Mouse (Mus musculus) forelimb bud, embryonic 11.5 days (tissue): Measurements from ENCODE around the gene 4930449I24Rik.
"Not testable (repeated sequence)": the region's sequence is repeated elsewhere in the genome, so short reads cannot be mapped to it uniquely, and the experiment has no call there.

Source experiments
- DNase-seq: peaks from one replicate; pipeline ENCODE4 v3.0.0-alpha.2; 2012; ENCODE audit warnings: low read depth, low spot score

Gene 4930449I24Rik

DNA sequence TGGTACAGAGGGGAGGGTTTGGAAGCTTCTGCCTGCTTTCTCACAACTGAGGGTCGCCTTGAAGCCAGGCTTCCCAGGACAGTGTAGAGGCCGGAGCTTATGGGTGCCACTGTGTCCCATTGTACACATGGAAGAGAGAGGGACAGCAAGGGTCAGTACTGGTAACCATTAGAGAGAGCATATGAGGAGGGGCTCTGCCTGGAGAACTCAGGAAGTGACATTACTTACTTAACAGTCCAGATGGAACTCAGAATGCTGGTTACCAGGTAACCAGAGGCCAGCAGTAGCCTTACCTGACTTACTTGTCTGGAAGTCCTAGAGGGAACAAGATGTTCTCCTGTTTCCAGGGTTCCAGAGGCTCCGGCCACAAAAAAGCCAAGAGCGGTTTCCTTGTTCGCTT, at the start of gene 4930449I24Rik:
TSS of gene 4930449I24Rik (plus strand) at position 301 of the 400 bp plus-strand sequence.
- not testable (repeated sequence) for DNase-seq

DNA sequence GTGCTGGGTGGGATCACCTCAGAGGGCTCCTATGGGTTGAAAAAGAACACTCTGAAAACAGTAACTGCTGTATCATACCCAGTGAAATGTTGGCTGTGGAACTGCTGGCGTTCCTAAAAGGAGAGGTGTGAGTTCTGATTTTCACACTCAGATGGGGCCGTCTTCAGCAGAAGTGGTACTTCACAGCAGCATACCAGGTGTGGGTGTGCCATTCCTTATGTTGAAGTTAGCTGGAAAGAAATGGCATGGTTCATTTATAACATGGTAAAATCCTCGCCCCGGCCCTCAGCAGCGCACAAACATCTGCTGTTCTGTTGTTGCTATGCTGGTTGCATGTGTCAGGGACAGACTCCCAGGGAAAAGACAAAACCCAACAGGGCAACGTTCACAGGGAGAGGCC, 48.6 kb upstream of the 4930449I24Rik start:
- no peak for DNase-seq

DNA sequence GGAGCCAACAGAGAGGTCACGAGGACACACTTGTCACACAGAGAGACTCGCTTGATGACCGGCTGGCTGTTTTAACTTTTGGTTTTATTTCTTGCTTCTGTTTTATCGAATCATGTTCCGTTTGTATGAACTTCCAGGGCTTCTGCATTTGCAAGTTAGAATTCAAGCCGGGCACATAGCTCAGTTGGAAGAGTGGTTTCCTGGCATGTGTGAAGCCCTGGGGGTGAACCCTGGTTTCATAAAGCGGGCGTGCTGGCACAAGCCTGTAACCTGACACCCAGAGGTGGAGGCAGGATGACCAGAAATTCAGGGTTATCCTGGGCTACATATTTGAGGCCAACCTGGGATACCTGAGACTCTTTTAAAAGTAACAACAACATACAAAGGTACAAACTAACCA, 40.6 kb upstream of the 4930449I24Rik start:
- no peak for DNase-seq

DNA sequence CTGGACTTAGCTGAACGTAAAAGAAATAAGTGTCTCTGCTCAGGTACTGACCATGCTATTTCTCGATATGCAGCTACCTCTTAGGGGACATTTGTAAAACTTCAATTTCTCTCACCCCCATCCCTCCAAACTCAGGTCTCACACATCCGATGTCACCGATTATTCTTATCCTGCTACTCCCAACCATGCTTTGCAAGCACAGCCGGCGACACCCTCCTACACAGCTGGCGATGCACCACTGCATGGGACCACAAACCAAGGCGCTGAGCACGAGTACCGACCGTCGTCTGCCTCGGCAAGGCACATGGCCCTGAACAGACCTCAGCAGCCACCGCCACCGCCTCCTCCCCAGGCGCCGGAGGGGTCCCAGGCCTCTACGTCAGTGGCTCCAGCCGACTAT, 35.5 kb upstream of the 4930449I24Rik start:
- DNase-seq = no peak

DNA sequence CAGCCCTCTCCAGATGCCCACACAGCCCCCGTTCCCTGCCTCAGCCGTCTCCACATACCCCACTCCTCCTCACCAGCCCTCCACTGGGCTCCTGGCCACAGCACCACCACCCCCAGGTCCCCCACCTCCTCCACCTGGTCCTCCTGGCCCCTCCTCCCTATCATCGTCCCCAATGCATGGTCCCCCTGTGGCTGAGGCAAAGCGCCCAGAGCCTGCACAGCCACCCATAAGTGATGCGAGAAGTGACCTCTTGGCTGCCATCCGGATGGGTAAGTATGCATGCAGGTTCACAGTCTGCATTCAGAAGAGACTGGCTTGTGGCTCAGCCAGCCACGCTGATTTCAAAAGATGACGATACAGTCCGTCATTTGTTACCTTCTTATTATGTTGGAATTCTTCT, 33.9 kb upstream of the 4930449I24Rik start:
- DNase-seq = no peak

DNA sequence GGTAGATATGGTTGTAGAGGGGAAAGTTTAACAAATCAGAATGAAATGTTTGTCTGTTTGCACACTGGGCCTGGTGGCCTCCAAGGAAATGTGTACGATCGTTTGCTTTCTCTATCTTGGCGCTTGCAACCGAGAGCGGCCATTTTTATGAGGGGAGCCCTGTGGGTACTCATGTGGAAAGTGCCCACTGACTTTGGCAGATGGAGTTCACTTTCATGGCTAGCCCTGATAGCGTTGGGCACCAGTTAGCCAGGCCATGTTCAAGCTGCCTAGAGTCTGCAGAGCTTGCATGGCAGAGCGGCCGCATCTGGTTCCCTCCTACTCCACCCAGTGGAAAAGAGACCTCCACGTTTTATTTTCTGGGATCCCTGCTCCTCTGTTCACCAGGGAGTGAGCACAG, 31.4 kb upstream of the 4930449I24Rik start:
- no peak for DNase-seq

DNA sequence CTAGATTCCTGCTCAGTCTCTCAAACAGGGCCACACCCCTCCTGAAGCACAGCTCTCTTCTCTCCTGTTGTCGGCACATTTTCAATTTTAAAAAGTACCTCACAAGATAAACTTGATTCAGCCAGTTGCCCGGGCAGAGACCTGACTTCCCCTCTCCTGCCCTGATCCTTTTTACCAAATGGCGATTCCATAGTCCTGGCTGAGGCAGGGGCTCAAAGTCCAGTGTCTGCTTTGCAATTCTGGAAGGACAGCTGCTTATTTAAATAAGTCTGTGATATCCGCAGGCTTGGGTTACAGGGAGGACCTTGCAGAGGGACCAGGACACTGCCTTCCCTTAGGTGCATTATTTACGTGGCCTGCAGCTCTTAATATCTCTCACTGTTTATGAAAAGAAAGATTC, 30.9 kb upstream of the 4930449I24Rik start:
- DNase-seq = no peak

DNA sequence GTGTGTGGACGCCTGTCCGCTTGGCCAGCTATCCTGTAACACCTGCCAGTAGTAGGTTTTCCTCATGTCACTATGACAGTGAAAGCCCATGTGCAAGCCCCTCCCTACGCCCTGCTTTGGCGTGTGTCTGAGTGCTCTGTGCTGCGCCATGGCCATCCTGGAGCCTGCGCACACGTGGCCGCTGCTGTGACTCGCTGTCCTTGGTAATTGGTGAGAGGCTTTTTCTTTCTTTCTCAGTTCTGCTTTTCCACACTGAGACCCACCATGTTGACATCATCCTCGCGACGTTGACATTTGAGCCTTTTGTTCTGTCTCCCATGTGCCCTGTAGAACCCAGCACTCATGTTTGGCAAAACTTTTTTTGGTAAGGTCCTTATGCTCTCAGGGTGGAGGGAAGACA, 30.4 kb upstream of the 4930449I24Rik start:
- DNase-seq = no peak

DNA sequence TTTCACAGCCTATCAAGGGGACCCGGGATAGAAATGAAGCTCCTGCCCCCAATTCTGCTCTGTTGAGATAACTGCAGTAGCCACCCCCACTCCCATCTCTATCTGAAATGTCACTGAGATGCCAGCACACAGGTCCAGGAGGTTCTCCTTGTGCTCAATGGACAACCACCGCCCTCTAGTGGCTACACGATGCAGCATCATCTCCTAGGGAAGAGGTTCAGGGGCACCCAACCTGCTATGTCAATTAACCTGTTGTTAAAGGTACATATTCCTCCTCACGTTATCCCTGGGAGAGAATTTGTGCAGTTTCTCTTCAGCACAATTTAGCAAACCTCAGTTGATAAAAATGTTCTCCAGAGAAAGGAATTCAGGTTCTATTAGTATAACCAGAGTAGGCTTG, 22.6 kb upstream of the 4930449I24Rik start:
- DNase-seq = not testable (repeated sequence)

DNA sequence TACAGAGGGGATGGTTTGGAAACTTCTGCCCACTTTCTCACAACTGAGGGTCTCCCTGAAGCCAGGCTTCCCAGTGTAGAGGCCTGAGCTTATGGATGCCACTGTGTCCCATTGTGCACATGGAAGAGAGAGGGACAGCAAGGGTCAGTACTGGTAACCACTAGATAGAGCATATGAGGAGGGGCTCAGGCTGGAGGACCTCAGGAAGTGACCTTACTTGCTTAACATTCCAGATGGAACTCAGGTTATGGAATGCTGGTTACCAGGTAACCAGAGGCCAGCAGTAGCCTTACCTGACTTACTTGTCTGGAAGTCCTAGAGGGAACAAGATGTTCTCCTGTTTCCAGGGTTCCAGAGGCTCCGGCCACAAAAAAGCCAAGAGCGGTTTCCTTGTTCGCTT, 20.5 kb upstream of the 4930449I24Rik start, which contains the start of gene Gm6408:
TSS of gene Gm6408 (plus strand) at position 301 of the 400 bp plus-strand sequence.
- not testable (repeated sequence) for DNase-seq

DNA sequence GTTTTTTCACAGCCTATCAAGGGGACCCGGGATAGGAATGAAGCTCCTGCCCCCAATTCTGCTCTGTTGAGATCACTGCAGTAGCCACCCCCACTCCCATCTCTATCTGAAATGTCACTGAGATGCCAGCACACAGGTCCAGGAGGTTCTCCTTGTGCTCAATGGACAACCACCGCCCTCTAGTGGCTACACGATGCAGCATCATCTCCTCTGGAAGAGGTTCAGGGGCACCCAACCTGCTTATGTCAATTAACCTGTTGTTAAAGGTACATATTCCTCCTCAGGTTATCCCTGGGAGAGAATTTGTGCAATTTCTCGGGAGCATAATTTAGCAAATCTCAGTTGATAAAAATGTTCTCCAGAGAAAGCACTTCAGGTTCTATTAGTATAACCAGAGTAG, 13.2 kb upstream of the 4930449I24Rik start:
- DNase-seq = not testable (repeated sequence)

DNA sequence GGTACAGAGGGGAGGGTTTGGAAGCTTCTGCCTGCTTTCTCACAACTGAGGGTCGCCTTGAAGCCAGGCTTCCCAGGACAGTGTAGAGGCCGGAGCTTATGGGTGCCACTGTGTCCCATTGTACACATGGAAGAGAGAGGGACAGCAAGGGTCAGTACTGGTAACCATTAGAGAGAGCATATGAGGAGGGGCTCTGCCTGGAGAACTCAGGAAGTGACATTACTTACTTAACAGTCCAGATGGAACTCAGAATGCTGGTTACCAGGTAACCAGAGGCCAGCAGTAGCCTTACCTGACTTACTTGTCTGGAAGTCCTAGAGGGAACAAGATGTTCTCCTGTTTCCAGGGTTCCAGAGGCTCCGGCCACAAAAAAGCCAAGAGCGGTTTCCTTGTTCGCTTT, 11.1 kb upstream of the 4930449I24Rik start, which contains the start of gene Gm6370:
TSS of gene Gm6370 (plus strand) at position 301 of the 400 bp plus-strand sequence.
- not testable (repeated sequence) for DNase-seq

DNA sequence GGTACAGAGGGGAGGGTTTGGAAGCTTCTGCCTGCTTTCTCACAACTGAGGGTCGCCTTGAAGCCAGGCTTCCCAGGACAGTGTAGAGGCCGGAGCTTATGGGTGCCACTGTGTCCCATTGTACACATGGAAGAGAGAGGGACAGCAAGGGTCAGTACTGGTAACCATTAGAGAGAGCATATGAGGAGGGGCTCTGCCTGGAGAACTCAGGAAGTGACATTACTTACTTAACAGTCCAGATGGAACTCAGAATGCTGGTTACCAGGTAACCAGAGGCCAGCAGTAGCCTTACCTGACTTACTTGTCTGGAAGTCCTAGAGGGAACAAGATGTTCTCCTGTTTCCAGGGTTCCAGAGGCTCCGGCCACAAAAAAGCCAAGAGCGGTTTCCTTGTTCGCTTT, 11.6 kb downstream of the 4930449I24Rik start, which contains the start of gene Gm3402:
TSS of gene Gm3402 (plus strand) at position 301 of the 400 bp plus-strand sequence.
- DNase-seq = not testable (repeated sequence)

DNA sequence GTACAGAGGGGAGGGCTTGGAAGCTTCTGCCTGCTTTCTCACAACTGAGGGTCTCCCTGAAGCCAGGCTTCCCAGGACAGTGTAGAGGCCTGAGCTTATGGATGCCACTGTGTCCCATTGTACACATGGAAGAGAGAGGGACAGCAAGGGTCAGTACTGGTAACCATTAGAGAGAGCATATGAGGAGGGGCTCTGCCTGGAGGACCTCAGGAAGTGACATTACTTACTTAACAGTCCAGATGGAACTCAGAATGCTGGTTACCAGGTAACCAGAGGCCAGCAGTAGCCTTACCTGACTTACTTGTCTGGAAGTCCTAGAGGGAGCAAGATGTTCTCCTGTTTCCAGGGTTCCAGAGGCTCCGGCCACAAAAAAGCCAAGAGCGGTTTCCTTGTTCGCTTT, 23.3 kb downstream of the 4930449I24Rik start, which contains the start of gene Gm3404:
TSS of gene Gm3404 (plus strand) at position 301 of the 400 bp plus-strand sequence.
- not testable (repeated sequence) for DNase-seq

DNA sequence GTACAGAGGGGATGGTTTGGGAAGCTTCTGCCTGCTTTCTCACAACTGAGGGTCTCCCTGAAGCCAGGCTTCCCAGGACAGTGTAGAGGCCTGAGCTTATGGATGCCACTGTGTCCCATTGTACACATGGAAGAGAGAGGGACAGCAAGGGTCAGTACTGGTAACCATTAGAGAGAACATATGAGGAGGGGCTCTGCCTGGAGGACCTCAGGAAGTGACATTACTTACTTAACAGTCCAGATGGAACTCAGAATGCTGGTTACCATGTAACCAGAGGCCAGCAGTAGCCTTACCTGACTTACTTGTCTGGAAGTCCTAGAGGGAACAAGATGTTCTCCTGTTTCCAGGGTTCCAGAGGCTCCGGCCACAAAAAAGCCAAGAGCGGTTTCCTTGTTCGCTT, 35.1 kb downstream of the 4930449I24Rik start, which contains the start of gene Gm3409:
TSS of gene Gm3409 (plus strand) at position 301 of the 400 bp plus-strand sequence.
- not testable (repeated sequence) for DNase-seq
